Mouse (Mus musculus): ENCODE data around the gene Tprgl.

The Tprgl gene

DNA sequence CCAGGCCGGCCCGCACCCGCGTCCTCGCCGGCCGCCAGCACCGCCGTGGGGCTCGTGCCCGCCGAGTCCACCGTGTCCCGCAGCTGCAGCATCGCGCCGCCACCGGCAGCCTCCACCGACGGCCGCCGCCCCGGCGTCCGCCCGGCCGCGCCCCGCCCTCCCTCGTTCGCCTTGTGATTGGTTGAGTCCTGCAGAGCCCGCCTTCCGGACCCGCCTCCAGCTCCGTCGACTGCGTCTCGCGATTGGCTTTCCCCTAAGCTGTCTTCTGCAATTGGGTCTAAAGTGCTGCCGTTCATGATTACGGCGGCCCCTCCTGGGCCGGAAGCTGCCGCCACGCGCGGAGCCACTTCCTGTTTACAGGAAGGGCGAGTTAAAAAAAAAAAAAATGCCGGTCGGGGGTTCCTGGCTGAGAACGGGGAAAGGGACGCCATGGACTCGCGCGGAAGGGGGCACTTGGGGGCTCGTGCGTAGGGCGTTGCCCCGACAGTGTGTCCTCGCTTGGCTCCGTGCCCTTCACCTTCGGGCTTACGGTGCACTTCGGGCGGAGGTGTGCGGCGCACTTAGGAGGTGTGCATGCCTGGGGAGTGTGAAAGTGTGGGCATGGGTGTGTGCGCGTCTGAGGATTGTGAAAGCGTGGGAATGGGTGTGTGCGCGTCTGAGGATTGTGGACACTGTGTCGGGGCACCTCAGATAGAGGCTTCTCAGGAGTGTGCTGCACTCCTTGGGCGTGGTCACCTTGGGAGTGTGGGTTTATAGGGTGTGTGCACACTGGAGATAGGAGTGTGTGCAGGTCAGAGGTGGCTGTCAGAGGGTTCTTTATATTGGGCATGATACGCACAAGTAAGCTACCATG is at the start of gene Tprgl:
TSS of gene Tprgl (minus strand) at position 129 of the 853 bp plus-strand sequence.
- peak; percentile 94 for DNase-seq (ENCODE audit: low spot score)

DNA sequence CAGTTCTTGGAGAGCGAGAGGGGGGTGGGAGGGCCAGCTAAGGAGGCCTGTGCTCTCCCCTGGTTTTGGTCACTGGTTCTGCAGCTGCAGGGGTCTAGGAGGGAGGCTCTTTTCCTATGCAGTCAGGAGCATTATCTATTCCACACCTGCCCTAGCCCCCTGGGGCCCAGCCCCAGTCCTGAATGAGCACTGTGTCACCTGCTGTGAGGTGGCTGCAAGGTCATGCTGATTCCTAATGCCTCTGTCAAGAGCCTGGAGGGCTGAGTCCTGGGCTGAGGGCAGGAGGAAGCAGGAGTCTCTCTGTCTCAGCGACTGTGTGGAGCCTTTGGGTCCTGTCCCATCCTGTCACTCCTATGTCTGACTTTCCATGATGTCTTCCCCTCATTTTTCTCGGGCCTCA is 49.4 kb upstream of the Tprgl start:
- no peak for DNase-seq (ENCODE audit: low spot score)

DNA sequence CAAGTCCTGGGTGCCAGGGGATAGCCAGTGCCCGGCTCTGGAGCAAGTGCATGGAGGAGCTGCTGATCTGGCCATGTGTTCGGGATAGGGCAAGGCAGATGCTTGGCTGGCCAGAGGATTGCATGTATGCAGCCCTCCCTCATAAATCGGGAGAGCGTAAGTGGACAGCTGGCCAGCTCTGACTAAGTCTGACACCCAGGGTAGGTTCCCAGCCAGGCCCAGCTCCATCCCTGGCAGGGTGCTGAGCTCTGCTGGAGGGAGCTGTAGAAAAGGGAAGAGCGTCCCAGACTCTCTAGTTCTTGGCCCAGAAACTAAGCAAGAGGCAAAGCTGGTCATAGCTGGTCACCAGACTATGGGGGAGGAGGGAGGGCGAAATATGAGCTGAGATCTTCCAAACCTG is 48.6 kb upstream of the Tprgl start:
- no peak for DNase-seq (ENCODE audit: low spot score)

DNA sequence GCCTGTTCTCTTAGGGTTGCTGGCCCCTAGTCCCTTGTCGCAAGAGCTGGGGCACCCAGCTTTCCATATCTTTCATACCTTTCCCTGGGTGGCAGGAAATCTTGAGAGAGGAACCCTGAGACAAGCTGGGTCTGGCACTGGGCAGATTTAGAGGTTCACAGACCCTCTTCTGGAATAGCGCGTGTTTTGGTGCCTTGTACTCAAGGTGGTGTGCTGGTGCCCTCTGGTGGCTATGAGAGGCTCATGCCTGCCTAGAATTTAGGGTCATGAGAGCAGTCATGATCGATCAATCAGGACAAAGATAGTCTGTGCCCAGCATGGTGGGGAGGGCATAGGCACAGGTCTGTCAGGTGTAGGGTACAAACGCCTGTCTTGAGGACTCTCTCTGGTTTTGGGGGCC is 46.8 kb upstream of the Tprgl start:
- no peak for DNase-seq (ENCODE audit: low spot score)

DNA sequence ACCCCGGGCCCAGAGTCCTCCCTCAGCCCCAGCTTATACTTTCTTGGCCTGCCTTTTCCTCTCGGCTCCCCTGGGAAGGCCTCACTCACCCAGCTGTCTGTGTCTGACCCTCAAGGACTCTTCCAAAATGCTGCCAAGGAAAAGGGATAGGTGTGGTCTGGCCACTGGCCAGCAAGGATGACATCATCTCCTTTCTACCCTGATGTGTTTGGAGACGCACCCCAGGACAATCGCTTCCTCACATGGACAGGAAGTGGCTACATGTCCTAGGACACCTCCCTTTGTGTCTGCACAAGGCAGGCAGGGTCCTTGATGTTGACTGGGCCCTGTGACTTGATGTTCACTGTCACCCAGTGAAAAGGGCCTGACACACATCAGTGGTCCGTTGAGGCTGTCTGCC is 44.9 kb upstream of the Tprgl start:
- no peak for DNase-seq (ENCODE audit: low spot score)

DNA sequence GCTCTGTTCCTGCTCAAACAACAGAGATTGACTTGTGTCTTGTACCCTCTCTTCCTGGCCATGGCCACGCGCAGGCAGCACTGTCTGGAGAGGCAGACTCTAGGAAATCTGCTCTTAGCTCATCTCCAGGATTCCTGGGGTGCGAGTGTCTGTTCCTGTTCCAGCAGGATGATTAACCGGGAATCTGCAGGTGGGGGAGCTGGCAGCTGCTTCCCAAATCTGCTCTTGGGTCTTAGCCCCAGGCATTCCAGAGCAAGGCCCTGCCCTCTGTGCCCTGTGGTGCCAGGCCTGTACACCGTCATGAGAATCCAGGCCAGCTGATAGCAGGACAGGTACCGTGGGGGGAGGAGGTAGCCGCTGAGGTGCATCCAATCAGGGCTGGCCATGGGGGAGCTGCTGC is 44.1 kb upstream of the Tprgl start:
- DNase-seq (ENCODE audit: low spot score): no peak

DNA sequence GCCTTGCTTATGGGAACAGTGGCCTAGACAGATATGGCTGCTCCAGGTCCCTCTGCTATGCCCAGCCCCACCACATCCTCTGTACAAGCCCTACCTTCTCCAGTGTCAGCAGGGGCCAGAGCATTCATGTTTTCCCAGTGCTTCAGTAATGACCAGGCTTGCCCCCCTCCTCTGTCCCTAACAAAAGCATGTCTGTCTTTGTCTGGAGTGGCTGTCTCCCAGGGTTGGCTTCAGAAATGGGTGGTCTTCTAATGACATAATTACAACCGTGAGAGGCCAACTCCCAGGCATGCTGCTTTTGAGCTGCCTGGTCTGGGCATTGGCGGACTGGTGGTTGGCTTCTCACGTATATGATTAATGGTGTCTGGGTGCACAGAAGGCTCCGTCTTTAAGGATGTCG is 41.0 kb upstream of the Tprgl start:
- no peak for DNase-seq (ENCODE audit: low spot score)

DNA sequence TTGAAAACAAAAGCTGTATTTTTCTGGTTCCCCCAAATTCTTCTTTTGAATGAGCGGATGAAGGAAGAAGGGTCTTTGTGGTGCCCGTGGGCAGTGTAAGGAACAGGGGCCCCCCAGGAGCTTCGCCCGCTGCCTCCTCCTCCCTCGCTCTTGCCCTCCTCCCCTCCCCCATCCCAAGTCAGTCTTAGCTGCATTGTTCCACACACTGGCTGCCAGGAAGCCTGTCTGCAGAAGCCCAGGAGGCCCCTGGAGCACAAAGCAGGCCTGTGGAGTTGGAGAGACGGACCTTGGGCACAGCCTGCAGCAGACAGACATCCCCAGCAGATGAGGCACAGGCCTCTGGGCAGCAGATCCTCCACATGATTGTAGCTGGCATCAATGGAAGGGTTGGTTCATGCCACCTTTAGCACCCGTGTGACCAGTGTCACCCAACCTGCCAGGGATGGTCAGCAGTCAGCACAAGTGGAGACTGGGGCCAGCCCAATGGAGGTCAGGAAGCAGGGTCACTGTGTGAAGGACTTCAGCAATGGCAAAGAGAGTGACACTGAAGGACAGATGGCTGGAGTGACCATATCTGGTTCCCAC is 38.0 kb upstream of the Tprgl start:
- DNase-seq (ENCODE audit: low spot score): no peak

DNA sequence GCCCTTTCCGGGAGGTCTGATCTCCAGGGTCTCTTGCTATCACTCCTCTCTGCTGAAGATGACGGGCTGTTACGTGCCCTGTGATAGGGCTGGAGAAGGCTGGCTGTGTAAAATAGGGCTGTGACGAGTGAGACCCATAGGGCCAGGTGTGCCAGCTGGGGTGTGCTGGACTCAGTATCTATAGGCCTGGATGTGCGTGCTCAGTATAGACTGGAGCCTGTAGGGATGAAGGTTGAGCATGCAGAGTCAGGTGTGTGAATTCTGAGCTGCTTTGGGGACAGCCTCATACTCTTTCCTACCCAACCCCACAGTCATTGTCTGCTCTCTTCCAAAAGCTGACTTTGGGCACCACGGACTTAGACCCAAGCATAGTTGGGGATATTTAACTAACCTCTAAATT is 37.5 kb upstream of the Tprgl start:
- DNase-seq (ENCODE audit: low spot score): no peak

DNA sequence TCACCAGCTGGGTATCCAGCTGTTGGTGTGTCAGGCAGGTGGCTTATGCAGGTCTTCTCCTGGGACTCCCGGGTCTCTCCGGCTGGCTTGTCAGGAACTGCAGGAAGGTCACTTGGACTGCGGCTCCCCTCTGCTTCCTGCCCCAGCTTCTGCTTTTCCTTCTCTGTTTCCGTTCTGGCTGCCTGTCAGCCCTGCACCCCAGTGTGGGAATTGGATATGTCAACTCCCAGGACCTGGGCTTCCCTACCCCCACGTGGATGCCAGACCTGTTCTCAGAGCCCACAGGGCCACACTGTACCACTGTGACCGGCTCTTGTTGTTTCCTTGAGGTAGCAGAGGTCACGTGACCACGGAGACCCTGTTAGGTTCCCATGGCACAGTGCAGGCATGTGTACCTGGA is 28.5 kb upstream of the Tprgl start:
- no peak for DNase-seq (ENCODE audit: low spot score)

DNA sequence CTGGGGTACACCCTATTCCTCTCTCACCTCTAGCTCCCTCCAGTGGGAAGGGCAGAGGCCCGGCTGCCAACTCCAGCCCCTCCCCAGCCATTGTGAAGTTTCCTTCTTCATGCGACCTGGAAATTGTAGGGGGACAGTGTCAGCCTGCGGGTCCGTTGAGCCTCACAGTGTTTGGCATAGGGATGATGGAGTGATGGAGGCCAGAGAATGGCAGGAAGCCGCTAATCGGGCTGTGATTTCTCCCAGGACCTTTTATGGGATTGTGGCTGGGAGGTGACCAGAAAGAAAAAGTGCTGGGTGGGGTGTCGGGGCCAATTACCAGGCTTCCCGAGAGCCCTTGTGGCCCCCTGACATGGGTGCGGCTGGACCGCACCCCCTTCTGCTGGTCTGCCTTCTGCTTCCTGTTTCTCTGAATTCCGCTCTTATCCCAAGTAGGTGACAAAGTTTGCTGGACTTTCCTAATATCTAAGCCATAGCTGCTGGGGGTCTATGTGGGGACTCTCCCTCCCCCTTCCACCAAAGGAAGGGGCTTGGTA is 25.6 kb upstream of the Tprgl start:
- DNase-seq (ENCODE audit: low spot score): no peak

DNA sequence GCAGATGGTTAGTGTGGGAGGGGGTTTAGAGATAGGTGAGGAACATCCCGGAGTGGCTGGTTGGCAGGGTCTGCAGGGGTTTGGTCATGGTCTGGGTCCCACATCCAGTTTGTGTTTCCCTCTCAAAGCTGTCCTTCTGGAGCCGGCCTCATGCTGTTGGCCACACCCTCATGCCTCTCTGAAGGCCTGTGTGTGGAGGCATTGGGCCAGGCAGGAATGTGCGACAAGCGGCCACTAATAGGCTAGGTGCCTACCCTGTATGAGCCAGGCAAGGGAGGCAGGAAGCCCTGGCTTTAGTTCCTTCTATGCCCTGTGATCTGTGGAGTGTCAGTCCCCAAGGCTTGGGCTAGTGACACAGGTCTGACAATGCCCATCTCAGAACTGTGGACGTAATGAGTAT is 24.5 kb upstream of the Tprgl start:
- DNase-seq (ENCODE audit: low spot score): no peak

DNA sequence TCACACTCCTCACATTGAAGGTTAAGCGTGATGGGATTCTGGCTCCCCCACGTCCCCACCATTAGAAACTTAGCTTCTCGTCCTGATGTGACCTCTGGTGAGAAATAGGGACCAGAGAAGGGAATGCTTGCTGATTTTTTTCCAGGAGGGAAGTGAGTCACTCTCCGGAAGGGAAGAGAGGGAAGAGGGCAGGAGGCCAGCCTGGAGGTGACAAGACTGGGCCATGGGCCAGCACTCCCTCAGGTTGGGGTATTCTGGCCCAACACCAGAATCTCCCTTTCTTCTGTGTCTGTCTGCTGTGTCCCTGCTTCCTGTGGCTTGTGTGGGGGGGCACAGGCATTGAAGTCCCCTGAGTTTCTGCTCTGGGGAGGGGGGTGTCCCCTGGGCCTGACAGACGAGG is 23.1 kb upstream of the Tprgl start:
- no peak for DNase-seq (ENCODE audit: low spot score)

DNA sequence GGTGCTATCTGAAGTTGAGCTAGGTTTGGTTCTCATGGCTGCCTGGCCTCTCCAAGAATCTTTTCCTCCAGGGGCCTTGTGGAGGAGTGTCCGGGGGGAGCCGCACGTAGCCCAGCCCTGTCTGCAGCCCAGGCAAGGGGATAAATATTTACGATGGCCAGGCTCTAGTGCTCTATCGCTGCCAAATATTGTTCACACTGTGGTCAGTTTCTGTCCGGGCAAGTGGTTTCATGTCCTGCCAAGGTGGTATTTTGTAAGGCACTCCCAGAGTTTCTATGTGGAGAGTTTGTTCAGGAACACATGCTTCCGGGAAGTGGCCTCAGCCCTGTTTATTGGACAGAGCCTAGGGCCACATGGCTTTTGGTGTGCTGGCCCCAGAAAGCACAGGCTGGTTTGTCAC is 20.5 kb upstream of the Tprgl start:
- no peak for DNase-seq (ENCODE audit: low spot score)

DNA sequence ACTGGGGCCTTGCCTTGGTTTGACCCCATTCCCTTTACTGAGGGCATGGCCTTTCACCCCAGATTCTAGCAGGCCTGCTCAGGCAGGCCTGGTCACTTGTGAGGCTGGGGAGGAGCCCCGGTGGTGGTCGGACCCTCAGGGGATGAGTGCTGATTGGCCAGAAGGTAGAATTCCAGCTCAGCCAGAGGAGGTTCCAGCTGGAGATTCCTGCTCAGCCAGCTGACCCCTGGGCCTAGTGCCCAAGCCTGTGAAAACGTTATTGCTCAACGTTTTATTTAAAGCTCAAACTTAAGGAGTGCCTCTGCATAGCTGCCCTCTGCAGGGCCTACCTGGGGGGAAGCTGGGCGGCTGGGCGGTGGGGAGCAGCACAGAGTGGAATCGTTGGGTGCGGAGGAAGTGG is 16.8 kb upstream of the Tprgl start:
- DNase-seq (ENCODE audit: low spot score): no peak

DNA sequence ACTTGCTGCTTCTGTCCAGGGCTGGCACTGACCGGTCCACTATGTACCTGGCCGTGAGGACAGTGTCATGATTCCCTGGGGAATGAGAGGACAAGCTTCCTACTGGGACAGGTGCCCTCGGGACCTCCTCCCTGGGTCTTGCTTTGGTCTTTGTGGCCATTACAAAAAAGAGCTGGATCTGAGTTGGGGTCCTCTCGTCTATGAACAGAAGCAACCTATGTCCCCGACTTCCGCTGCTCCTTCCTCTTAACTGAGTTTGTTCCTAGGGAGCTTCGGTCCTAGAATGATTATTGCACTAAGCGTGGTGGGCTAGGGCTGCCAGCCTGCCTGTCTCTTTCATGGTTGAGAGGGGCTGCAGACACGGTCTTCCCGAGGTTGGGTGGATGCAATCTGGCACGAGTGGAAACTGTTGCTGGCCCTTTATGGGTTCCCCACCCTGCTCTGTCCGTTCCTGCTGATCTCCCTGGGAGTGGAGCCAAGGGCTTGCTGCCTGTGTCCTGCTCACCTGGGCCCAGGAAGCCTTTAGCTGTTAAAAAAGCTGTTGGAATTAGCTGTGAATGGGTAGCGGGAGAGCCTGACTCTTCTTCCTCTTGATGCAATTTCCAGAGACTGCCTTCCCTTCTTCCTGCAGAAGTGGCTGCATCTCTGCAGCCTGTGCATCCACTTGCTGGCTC is 11.6 kb upstream of the Tprgl start:
- DNase-seq (ENCODE audit: low spot score): no peak

DNA sequence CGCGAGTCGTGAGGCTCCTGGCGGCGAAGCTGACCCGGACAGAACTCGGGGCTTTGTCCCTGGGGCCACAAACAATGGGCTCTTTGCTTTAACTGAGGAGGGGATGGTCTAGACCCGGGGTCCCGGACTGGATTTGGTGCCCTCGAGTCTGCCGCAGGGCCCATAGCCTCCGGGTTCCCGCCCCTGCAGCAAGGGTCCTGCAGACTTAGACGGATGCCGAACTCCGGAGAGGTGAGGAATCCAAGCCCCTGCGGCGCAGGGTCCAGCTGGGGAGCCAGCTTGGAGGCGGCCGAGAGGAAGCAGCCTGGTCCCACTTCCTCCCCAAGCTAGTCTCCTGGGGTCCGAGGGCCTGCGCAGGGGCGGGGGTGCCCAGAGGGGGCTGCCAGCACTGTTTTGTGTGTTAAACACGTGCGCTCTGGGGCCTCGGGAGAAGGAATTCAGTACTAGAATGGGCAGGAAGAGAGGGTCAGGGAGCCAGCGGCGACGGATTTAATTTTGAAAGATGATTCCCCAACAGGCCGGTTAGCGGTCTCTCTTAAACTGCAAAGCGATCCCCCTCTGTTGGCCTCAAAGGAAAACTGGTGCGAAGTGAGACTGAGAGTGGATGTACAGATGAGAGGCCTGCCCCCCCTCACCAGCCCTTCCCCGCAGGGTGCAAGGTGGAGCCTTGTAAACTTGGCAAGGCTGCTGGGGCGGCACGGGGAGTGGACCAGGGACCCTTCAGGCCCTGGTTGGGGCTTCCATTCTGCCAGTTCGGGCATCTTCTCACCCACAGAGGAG is 10.9 kb upstream of the Tprgl start:
- no peak for DNase-seq (ENCODE audit: low spot score)

DNA sequence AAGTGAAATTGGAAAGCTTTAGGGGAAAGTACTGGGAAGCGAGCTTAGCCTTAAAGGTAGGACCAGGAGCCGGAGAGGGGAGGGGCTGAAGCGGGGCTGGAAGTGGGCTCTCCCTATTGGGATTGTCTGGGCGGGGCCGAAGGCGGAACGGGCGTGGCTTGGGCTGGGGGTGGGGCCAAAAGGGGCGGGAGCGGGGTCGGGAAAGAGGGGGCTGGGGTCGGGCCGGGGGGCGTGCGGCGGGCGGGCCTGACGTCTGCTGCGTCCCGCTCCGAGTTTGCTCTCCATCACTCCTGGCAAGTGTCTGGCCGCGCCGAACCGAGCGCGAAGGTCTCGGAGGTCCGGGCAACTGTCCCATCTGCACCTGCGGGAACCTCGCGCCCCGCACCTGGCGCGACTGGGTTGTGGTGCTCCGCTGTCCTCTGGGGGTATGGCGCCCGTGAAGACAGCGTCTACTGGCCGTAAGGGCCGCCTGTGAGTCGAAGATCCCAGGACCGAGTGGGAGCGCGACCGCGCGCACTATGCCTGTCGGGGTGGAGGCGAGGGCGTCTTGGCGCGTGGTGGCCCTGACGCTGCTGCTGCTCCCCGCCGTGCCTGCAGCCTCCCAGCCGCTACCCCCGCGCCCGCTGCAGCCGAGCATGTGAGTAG is 10.2 kb upstream of the Tprgl start, which contains the start of gene Megf6:
TSS of gene Megf6 (plus strand) at position 225 of the 645 bp plus-strand sequence.
- no peak for DNase-seq (ENCODE audit: low spot score)

DNA sequence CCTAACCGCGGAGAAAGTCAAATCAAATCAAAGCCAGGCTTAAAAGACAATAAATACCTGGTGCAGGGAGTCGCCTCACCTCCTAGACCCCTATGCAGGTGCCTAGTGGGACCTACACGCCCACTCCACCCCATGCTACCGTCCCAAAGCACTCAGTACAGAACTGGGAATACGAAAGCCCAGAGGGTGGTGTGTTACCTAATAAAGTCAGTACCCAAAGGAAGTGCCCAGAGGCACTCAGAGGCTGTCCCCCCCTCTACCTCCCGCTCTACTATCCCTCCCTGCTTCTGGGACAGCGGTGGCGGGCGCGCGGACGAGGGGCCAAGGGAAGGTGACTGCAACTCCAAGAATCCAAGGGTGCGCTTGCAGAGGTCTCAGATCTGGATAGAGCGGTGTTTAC is 9.6 kb upstream of the Tprgl start:
- DNase-seq (ENCODE audit: low spot score): no peak

DNA sequence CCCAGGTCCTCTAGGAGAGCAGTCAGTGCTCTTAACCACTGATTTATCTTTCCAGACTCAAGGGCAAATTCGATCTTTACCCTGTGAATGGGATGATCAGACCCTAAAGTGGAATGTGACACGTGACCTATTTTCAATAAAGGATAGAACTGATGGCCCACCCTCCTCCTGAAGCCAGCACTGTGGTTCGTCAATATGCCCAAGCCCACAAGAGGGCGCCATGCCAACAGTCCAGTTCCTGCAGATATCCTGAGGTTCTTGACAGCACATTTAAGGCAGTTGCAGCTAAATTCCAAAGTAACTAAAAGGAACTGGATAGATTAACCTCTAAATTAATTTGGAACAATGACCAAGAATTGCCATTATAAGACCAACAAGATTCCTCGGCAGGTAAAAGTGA is 6.6 kb upstream of the Tprgl start:
- no peak for DNase-seq (ENCODE audit: low spot score)

DNA sequence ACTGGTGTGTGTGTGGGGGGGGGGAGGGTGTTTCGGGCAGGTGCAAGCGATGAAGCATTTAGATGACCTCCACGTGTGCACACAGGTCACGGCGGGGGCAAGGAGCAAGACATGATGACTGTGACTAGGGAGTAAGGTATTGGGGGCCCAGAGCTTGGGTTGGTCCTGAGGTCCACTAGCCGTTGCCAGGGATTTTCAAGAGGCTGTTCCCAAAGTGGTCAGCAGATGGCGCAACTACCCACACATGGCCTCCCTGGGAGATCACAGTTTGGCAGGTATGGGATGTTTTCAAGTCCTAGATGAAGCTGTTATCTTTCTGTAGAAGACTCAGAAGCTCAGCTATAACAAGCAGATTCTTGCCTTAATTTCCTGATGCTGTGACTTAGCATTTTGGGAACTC is 2.8 kb upstream of the Tprgl start:
- DNase-seq (ENCODE audit: low spot score): no peak

All from urinary bladder, postnatal 10 days (tissue).